Mouse (Mus musculus) left cerebral cortex, postnatal 10 days (tissue): ENCODE data around the gene Gmps. TPM values are rescaled to one million over a fixed set of nuclear protein-coding genes. Genes with fewer than 3 reads are reported as not detected.

Experiments used
- DNase-seq, 2 experiments: peaks; one replicate each; pipeline ENCODE4 v3.0.0; 2021 to 2022; ENCODE audit warnings: low spot score in 2 of 2, mixed read lengths in 1 of 2; ENCODE audit errors: extremely low spot score in 1 of 2
- intact Hi-C: fragments of 180-260 bp; cut with DNase I; formaldehyde crosslinking; loops from one replicate; pipeline ENCODE4 v1.15.1; 2025
- total RNA-seq, 2 experiments: library from RNA; stranded (reverse); gene quantifications; 2 replicates each; pipeline ENCODE4 v1.2.3; 2021

Gmps gene
- total RNA-seq = 10 to 100 TPM; 41.0 to 42.1 TPM

GRCm38 (mm10) chr3:63975955-63976908 lies at the start of gene Gmps:
Gmps (plus strand) TSS chr3:63976106.
- intact Hi-C loops = loop anchor here (10.0 kb wide), 1 partner anchor 809 kb away; no protein-coding TSS in a partner anchor

GRCm38 (mm10) chr3:63928878-63929859 lies 46.7 kb upstream of the Gmps start, which contains the start of gene E130311K13Rik:
E130311K13Rik (minus strand) TSS chr3:63929472.
- peak; percentile 81 to 92 for DNase-seq
- intact Hi-C loops = loop anchor here (2.0 kb wide), 1 partner anchor 30 kb away; the partner anchor contains the start of gene Plch1

More at GRCm38 (mm10) chr3:63975955-63976908, at the start of gene Gmps:
- peak; percentile 90 to 95 for DNase-seq

GRCm38 (mm10) chr3:63938928-63939327 lies 37.0 kb upstream of the Gmps start:
- DNase-seq = no peak
- intact Hi-C loops = no loop called here

- intact Hi-C loops = no loop called here
- peak in 1 of 2 experiments; percentile 16 for DNase-seq
These were observed 34.6 kb upstream of the Gmps start for GRCm38 (mm10) chr3:63941204-63941850.

- intact Hi-C loops = no loop called here
- DNase-seq = no peak
These were observed 26.1 kb upstream of the Gmps start for GRCm38 (mm10) chr3:63949837-63950236.

GRCm38 (mm10) chr3:63963421-63964099 lies 12.3 kb upstream of the Gmps start:
- intact Hi-C loops = no loop called here
- no peak for DNase-seq

- intact Hi-C loops = no loop called here
- DNase-seq = peak; percentile 100
These were observed 11.6 kb upstream of the Gmps start, which contains the start of gene Slc33a1 for GRCm38 (mm10) chr3:63964100-63964921. Slc33a1 (minus strand) TSS chr3:63964768.

GRCm38 (mm10) chr3:63964922-63965249 lies 11.0 kb upstream of the Gmps start:
- intact Hi-C loops = no loop called here
- DNase-seq = no peak

GRCm38 (mm10) chr3:63965929-63966328 lies 10.0 kb upstream of the Gmps start:
- intact Hi-C loops = no loop called here
- no peak for DNase-seq

- DNase-seq = no peak
- intact Hi-C loops = loop anchor here (10.0 kb wide), 1 partner anchor 807 kb away; no protein-coding TSS in a partner anchor
These were observed 2.0 kb downstream of the Gmps start for GRCm38 (mm10) chr3:63977895-63978294.

- DNase-seq = no peak
- intact Hi-C loops = loop anchor here (10.0 kb wide), 1 partner anchor 1492 kb away; no protein-coding TSS in a partner anchor
These were observed 10.8 kb downstream of the Gmps start for GRCm38 (mm10) chr3:63986656-63987055.

GRCm38 (mm10) chr3:63988722-63989440 lies 13.0 kb downstream of the Gmps start:
- intact Hi-C loops = loop anchor here (10.0 kb wide), 1 partner anchor 1494 kb away; no protein-coding TSS in a partner anchor
- DNase-seq = no peak

- no peak for DNase-seq
- intact Hi-C loops = no loop called here
These were observed 45.5 kb downstream of the Gmps start for GRCm38 (mm10) chr3:64021436-64021835.

- intact Hi-C loops = no loop called here
- no peak for DNase-seq
These were observed 46.0 kb downstream of the Gmps start for GRCm38 (mm10) chr3:64021867-64022266.

- intact Hi-C loops = no loop called here
- no peak for DNase-seq
These were observed 53.9 kb downstream of the Gmps start for GRCm38 (mm10) chr3:64029846-64030245.

- intact Hi-C loops = loop anchor here (2.0 kb wide), 2 partner anchors 269 to 753 kb away; no protein-coding TSS in a partner anchor
- DNase-seq = no peak
These were observed 62.4 kb downstream of the Gmps start for GRCm38 (mm10) chr3:64038136-64038841.
